Mouse (Mus musculus): ENCODE measurements around the gene Olfr523.

Gene Olfr523

DNA sequence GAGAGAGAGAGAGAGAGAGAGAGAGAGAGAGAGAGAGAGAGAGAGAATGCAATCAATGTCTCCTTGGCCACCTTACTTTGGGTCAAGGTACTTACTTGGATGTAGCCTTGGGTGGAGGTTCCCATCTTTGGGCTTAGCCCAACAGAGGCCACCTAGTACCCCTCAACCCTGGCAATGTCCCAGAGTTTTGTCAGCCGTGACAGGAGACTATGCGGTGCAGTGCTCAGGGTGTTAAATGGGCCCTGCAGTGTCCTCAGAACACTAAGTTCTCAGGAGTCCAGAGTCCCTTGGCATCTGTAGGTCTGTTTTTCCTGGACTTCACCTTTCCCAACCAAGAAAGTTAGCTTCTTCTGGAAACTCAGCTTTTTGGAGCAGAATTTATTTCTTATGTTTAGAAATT lies 6.2 kb downstream of the Olfr523 start:
- no peak for DNase-seq (ENCODE audit: extremely low read depth, insufficient read length, low spot score)

DNA sequence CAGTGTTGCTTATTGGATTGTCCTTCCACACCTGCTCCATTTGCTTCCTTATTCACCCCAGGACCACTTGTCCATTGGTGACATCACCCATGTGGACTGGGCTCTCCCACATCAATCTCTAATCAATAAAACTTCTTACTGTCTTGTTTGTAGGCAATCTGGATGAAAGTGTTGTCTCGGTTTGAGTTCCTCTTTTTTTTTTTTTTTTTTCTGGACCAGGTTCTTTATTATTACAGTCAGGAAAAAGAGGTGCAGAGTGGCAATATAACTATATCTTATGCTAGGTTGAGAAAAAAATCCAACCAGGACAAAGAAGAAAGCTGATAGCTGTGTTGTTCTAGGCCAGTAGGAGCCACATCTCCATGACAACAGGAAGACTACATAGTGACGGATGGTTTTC lies 7.7 kb downstream of the Olfr523 start:
- no peak for DNase-seq (ENCODE audit: extremely low read depth, insufficient read length, low spot score)

DNA sequence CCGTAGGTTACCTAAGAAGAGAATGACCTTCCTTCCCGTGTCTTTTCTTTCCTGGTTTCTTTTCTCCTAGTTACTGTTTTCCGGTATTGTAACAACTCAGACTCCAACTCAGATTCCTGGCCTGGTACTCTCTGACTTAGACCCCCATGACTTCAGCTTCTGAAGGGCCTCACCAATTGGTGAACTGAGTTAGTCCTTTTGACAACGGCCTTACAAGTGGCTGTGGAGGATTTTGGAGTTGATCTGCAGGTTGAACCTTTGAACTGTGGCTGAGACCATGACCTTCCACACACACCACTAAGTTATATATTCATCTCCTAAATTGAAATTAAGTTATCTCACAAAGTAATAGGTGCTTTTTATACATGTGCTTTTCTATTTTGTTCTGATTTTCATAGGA lies 11.2 kb downstream of the Olfr523 start:
- no peak for DNase-seq (ENCODE audit: extremely low read depth, insufficient read length, low spot score)

DNA sequence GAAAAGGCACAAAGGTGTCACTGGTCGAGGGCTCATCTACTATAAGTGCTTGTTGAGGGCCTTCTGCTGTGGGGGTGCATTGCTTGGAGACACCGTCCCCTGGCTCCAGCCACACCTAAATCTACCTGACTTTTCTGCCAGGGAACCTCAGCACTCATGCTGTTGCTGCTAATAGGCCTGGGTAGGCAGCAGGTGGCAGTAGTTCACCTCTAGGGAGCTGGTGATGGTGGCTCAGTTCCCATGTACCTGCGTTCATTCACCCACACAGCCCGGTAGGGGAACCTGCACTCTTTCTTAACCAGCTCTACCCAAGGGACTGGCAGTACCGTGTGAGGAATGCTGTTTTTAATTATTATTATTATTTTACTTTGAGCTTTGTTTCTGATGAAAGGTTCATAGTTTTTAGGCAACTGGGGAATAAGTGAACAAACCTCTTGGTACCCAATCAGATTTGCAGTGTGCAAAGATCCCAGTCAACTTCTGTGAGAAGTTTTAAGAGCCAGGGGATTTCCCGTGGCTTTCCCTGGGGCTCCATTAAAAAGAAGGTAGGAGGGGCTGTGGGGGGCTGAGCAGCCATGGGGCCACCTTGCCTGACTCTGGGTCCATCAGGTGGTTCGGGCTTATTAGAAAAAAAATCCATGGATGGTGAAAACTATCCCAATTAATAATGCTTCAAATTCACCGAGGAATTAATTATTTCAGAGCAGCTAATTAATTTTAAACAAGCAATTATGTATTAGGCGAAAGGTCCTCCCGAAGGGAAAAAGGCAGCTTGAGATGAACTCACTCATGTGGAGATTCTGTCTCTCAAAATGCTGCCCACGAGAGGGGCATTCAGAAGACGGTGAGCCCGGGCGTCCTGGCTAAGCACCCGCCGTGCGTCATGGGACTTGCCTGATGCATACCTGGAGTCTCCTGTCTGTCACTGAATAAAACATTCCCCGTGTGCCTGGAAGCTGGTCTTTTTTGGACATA lies 13.9 kb downstream of the Olfr523 start:
- DNase-seq (ENCODE audit: extremely low read depth, insufficient read length, low spot score): no peak

DNA sequence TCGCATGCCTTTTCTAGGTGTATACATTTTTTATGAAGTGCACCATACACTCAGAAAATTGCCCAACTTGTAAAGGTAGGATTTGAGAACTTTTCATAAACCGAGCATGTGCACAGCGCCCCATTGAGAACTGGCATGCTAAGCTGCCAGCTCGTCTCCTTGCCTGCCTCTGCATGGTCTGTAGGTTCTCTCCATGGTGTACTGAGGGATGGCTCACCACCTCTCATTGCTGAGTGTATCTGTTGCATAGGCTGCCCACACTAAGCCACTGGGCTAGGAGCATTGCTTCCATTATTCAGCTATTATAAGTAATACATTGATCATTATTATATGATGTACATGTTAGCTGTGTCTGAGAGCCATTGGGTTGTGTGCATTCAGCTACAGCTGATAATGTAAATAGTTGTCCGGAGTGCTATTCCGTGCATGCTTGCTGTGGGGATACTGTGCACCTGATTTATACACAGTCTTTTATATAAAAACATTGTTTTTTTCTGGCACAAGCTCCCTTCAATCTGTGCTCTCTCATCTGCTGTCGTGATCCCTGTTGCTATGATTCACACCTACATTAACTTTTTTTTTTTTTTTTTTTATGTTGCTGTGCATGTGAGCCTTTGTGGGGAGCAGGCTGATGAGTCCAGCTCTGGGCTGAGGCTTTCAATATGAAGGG lies 14.8 kb downstream of the Olfr523 start:
- DNase-seq (ENCODE audit: extremely low read depth, insufficient read length, low spot score): no peak

DNA sequence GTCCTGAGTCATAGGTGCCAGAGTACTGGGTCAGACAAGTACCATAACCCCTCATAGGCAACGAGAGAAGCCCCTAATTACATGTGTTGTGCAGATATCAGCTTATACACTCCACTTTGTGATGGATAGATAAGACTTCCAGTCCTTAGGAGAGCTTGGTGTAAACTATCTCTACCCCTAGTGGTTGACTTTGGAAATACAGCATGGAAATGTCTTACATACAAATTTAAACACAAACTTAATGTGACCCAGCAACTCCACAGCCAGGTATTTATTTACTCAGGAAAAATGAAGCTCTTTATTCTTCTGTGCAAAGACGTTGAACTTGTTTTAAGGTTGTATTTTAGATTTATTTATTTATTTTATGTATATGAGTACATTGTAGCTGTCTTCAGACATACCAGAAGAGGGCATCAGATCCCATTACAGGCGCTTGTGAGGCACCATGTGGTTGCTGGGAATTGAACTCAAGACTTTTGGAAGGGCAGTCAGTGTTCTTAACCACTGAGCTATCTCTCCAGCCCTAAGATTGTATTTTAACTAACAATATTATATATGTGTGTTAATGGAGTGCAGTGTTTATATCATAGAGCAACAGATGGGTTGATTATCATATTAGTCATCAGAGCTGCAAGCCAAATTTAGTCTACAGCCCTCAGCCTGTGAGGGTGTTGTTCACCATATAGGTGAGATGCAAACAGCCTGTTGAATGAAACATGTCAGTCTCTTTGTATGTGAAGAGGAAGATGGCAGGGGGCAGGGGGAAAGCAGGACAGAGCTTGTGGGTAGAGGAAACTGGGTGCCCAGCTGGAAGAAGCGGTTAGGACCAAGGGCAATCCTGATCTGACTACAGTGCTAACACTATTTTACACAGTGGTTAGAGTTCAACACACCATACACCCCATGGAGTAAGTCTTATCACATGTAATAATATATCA lies 15.6 kb downstream of the Olfr523 start:
- DNase-seq (ENCODE audit: extremely low read depth, insufficient read length, low spot score): no peak

DNA sequence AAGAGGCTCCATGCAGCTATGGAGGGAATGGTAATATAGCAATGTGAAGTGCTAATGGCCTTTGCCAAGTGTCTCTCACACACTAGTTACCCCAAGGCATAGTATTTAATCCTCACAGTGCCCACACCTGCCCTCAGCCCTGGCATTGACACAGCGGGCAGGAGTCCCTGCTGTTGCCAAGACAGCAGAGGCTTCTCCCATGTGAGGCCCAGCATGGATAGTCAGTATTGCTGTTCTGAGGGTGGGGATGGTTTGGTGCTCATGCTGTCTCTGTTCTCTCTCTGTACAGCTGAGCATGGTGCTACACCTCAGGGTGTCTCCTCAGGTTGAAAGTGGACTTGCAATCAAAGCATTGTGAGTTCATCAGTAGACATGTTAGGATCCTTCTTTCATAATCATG lies 17.4 kb downstream of the Olfr523 start:
- DNase-seq (ENCODE audit: extremely low read depth, insufficient read length, low spot score): no peak

DNA sequence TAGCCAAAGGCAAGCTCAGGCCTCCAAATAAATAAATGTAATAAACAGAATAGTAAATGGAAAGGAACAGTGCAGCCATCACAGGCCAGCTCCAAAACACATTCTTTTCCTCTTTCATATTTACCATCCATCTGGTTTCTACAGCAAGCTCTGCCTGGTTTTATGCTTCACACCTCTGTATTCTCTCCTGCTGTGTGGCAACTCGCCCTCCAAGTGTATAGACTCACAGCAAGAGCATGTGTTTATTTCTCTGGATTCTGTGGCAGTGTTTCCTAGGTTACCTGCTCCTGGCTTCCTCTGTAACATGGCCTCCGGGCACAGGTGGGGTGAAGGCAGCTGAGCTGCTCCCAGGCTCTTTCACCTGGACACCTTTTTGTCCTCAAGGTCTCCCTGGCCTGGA lies 19.4 kb downstream of the Olfr523 start:
- no peak for DNase-seq (ENCODE audit: extremely low read depth, insufficient read length, low spot score)

DNA sequence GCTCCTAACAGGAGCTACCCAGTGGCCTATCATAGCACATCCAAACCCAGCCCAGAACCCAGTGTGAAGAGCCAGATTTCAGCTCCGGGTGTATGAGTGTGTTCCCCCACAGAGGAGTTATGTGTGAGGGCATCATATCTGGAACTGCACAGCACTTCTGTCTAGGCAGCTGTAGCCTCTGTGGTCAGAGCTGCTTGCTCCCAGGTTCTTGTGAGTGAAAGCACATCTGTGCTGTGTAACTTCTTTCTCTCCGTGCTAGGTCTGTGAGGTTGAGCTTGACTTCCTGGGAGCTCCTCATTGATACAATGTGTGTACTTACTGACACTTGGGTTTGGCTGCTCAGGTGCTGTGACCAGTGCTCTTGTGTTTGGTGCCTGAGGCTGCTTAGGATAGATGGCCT lies 19.8 kb downstream of the Olfr523 start:
- DNase-seq (ENCODE audit: extremely low read depth, insufficient read length, low spot score): no peak

DNA sequence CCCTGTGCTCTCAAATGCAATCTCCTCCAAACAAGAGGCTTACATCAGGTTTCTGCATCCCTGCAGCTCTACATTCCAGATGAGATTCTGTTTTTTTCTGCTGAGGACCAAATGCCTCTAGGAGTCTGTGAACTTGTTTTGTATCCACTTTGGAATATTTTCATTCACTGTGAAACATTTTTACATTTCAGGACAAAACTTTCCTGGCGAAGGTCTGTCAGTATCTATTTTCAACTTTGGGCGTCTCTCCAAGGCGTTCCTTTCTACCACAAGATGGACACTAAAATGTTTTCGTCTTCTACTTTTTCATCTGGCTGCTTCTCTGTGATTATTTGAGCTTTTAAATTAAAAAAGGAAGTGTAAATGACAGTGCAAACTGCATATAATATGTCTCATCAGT lies 21.0 kb downstream of the Olfr523 start:
- no peak for DNase-seq (ENCODE audit: extremely low read depth, insufficient read length, low spot score)

DNA sequence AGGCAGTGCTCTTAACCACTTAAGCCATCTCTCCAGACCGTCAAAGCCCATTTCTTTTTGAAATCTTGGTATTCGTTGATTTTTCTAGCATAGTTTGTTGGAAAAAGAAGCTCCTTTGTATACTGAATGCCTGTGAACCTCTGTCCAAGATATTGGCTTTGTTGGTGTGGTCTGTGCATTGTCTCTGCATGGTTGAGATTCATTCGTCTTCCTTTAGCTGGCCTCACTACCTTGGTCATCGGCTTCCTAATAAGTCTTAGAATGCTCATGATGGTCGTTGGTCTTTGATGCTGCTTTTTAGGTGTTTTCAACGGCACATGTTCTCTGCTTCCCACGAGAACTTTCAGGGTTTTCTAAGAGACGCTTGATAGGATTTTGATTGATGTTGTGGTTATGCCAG lies 23.0 kb downstream of the Olfr523 start:
- DNase-seq (ENCODE audit: extremely low read depth, insufficient read length, low spot score): no peak

DNA sequence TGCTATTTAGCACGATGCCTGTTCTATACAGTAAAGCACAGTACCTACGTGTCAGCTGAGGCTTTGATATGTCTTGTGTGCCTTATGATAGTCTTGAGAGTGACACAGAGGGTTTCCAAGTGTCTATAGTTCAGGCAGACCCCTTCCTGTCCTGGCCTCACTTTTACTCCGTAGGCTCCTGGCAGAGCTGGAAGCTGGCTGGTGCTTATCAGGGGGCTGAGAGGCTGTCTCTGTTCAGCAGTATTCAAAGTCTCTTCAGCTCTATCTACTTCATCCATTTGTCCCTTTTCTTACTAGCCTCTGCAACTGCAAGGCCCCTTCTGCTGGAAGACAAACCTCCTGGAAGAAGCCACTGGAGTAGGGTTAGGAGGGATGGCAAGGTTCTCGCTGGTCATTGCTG lies 28.1 kb downstream of the Olfr523 start:
- DNase-seq (ENCODE audit: extremely low read depth, insufficient read length, low spot score): no peak

DNA sequence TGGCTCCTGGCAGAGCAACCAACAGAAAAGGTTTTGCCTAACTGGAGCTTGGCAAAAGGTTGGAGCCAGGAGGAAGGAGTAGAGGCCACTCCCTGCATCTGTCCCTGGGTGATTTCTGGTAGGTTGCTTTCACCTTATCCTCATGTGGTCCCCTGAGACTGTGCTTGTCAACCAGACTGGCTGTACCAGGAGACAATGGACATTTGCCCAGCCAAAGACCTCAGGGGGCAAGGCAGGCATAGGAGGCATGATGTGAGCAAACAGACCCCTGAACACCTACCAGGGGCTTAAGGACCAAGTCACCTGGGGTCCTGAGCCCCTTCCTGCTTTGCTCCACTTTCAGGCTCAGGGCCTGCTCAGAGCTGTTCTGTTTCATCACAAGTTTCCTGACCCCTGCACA lies 32.8 kb downstream of the Olfr523 start, which contains the start of gene Olfr524:
Gene Olfr524 (minus strand): TSS at position 101 of the 400 bp plus-strand sequence.
- no peak for DNase-seq (ENCODE audit: extremely low read depth, insufficient read length, low spot score)

DNA sequence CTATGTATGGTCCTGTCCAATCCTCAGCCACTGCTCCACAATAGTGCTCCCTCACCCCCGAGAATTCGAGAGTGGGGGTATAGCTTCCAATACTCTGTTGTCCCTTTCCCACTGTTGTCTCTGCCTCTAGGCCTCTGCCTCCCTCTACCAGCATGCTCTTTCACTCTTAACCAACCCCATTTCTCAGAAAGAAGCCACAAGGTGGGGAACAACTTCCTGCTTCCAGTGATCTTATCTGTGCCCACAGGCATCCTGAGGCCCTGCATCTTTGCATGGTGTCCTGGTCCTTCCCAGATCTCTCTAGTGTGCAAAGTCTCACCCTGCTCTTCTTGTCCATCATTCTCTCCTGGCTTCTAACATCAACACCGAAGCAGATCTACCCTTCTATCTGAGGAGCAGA lies 33.9 kb downstream of the Olfr523 start:
- DNase-seq (ENCODE audit: extremely low read depth, insufficient read length, low spot score): no peak

DNA sequence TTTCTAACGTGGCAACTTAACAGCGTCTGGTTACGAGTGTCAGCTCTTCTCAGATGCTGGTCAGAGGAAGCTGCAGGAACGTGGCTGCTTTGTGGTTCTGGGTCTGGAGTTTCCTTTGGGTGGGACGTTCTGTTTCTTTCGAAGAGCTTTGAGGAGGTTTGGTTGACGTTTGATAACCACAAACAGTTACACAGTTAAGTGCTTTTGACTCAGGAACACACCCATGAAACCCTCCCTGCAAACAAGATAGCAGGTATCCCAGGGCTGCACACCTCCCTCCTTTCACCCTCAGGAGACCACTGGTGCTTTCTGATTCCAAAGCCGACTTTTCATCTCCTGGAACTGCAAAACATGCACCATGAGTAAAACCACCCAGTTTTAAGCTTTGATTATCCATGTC lies 35.1 kb downstream of the Olfr523 start:
- DNase-seq (ENCODE audit: extremely low read depth, insufficient read length, low spot score): no peak

DNA sequence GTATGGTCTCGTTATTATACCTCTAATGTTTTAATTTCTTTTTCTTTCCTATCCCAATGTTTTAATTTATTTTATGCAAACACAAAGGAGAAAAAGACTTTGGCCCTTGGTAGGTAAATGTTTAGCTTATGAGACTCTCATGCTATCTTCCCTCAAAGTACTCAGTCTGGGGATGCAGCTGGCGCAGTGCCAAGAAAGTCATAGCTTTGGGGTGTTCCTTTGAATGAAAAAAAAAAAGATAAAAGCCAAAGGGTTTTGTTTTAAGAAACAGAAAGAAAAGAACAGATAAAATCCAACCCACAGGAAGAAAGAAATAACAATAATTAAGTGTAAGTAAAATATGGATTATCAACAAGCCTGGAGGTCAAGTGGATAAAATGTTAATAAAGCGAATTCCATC lies 35.7 kb downstream of the Olfr523 start:
- no peak for DNase-seq (ENCODE audit: extremely low read depth, insufficient read length, low spot score)

DNA sequence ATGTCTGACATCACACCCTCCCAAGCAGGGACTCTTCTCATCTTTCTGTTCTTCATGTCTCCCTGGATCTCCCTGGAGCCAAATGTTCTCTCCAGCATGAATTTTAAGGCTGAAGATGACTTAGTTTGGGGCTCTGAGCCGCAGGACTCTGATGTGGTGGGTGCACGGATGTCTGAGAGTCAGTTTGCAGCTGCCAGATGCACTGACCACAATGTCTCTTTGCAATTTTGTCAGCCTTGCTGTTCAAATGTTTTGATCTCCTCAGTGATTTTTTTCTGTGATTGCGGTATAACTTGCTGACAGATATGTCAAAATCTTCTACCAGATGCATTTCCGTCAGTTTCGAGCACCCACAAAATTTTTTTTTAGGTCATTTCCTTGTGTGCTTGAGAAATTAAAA lies 40.8 kb downstream of the Olfr523 start:
- no peak for DNase-seq (ENCODE audit: extremely low read depth, insufficient read length, low spot score)

DNA sequence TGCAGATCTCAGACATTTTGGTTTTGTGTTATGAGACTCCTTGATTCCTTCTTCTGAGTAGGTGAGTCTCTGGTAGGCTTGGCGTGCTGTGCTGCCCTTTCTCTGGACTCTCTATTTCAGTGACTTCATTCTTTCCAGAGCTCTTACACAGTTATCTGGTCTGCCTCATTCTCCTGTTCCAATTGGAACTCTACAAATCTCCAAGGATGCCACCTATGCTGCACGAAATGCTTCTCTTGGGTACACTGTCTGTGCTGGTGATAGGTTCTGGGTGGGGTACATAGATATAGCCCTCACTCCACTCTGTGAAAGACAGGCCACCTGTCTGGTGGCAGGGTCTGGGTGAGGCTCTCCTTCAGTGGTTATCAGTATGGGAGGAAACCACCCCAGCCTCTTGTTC lies 45.0 kb downstream of the Olfr523 start, which contains the start of gene Cd163l1:
Gene Cd163l1 (plus strand): TSS at position 301 of the 400 bp plus-strand sequence.
- no peak for DNase-seq (ENCODE audit: extremely low read depth, insufficient read length, low spot score)

DNA sequence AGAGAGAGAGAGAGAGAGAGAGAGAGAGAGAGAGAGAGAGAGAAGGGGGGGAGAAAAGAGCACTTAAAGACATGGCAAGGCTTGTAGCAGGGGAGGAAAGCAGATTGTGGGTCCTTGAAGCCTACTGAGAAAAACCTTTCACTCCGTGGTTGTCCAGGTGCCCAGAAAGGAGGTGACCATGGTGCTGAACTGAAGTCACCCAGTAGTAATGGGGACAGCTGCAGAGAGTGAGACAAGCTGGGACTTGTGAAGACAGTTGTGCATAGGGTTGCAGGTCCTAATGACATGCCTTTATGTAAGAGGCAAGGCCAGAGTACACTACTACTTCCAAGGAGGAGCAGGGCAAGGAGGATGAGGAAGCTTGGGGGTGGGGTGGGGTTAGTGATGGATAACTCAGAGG lies 46.3 kb downstream of the Olfr523 start:
- no peak for DNase-seq (ENCODE audit: extremely low read depth, insufficient read length, low spot score)

DNA sequence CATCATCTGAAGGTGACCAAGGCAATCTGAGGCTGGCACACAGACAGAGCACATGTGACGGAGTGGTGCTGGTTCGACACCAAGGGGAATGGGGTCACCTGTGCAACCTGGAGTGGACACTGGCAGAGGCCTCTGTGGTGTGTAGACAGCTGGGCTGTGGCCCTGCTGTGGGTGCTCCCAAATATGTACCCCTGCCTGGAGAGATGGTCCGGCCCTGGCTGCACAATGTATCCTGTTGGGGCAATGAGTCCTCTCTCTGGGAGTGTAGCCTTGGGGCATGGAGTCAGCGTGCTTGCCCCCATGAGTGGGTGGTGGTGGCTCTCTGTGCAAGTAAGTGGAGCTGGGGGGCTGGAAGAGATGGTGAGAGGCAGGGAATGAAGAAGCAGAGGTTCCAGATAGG lies 47.4 kb downstream of the Olfr523 start:
- no peak for DNase-seq (ENCODE audit: extremely low read depth, insufficient read length, low spot score)

DNA sequence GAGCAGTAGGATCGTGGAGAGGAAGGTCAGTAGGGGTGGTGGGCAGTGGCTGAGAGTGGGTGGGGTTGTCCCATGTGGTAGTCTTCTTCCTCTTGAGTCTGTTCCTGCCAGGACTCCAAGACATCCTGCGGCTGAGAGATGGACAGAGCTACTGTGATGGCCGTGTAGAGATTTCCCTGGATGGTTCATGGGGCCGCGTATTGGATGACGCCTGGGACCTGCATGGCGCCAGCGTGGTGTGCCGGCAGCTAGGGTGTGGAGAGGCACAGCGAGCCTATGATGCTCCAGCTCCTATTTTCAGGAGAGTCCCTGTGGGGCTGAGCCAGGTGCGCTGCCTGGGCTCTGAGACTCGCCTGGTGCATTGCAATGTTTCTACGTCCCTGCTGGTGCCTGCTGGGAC lies 51.2 kb downstream of the Olfr523 start:
- DNase-seq (ENCODE audit: extremely low read depth, insufficient read length, low spot score): no peak

Data from 3134 (cell line).